Mouse (Mus musculus): ENCODE data around the gene Olfml2a. TPM values are rescaled to one million over a fixed set of nuclear protein-coding genes. Genes with fewer than 3 reads are reported as not detected.

Gene Olfml2a
- polyA plus RNA-seq, 1 experiment = not detected

GRCm38 (mm10) chr2:38923911-38924310, 7.9 kb upstream of the Olfml2a start:
- Histone ChIP-seq H3K4me3 (replicated peaks) (no peak overlapping the region), H3K9me3 (no peaks in the 10 kb centered on the region), H3K36me3 (replicated peaks; ENCODE audit: low read length) (no peaks in the 10 kb centered on the region), H3K27me3 (replicated peaks) (peaks cover 31% of the 10 kb centered on the region), H3K4me1 (peaks cover 18% of the 10 kb centered on the region)
- TF ChIP-seq GATA1 (IDR thresholded peaks at IDR 0.05; ENCODE audit: borderline replicate concordance, low read length) (no peak), FLI1 (IDR thresholded peaks at IDR 0.05; ENCODE audit: low read length) (no peak)

GRCm38 (mm10) chr2:38924571-38924970, 7.2 kb upstream of the Olfml2a start:
- no peaks in the 10 kb centered on the region for H3K9me3 ChIP-seq
- H3K4me3 ChIP-seq (replicated peaks) = no peak overlapping the region
- H3K4me1 ChIP-seq = peaks cover 18% of the 10 kb centered on the region
- H3K36me3 ChIP-seq (replicated peaks; ENCODE audit: low read length) = no peaks in the 10 kb centered on the region
- no peak for TF ChIP-seq FLI1 (IDR thresholded peaks at IDR 0.05; ENCODE audit: low read length)
- TF ChIP-seq GATA1 (IDR thresholded peaks at IDR 0.05; ENCODE audit: borderline replicate concordance, low read length) = no peak
- H3K27me3 ChIP-seq (replicated peaks) = peaks cover 35% of the 10 kb centered on the region

GRCm38 (mm10) chr2:38925171-38926080, 6.4 kb upstream of the Olfml2a start:
- Histone ChIP-seq H3K36me3 (replicated peaks; ENCODE audit: low read length) (no peaks in the 10 kb centered on the region), H3K27me3 (replicated peaks) (peaks cover 39% of the 10 kb centered on the region), H3K4me3 (replicated peaks) (peak overlapping the region; percentile 93), H3K4me1 (peaks cover 18% of the 10 kb centered on the region), H3K9me3 (no peaks in the 10 kb centered on the region)
- TF ChIP-seq GATA1 (IDR thresholded peaks at IDR 0.05; ENCODE audit: borderline replicate concordance, low read length) = no peak
- TF ChIP-seq FLI1 (IDR thresholded peaks at IDR 0.05; ENCODE audit: low read length) = no peak

- Histone ChIP-seq H3K4me1 (peaks cover 18% of the 10 kb centered on the region), H3K4me3 (replicated peaks) (peak overlapping the region; percentile 93), H3K27me3 (replicated peaks) (peaks cover 44% of the 10 kb centered on the region), H3K36me3 (replicated peaks; ENCODE audit: low read length) (no peaks in the 10 kb centered on the region), H3K9me3 (no peaks in the 10 kb centered on the region)
- TF ChIP-seq GATA1 (IDR thresholded peaks at IDR 0.05; ENCODE audit: borderline replicate concordance, low read length) (no peak), FLI1 (IDR thresholded peaks at IDR 0.05; ENCODE audit: low read length) (no peak)
Measured at GRCm38 (mm10) chr2:38926145-38926891, 5.5 kb upstream of the Olfml2a start.

- peaks cover 25% of the 10 kb centered on the region for H3K4me1 ChIP-seq
- no peaks in the 10 kb centered on the region for H3K9me3 ChIP-seq
- TF ChIP-seq FLI1 (IDR thresholded peaks at IDR 0.05; ENCODE audit: low read length) = no peak
- no peak for TF ChIP-seq GATA1 (IDR thresholded peaks at IDR 0.05; ENCODE audit: borderline replicate concordance, low read length)
- peaks cover 53% of the 10 kb centered on the region for H3K27me3 ChIP-seq (replicated peaks)
- peak within 1 kb of the TSS; percentile 93 for H3K4me3 ChIP-seq (replicated peaks)
- no peaks in the 10 kb centered on the region for H3K36me3 ChIP-seq (replicated peaks; ENCODE audit: low read length)
Measured at GRCm38 (mm10) chr2:38927115-38927979, 4.4 kb upstream of the Olfml2a start, which contains the start of gene Nr6a1. Gene Nr6a1, minus strand, starts transcription at chr2:38927688.

GRCm38 (mm10) chr2:38930269-38930668, 1.5 kb upstream of the Olfml2a start:
- Histone ChIP-seq H3K36me3 (replicated peaks; ENCODE audit: low read length) (no peaks in the 10 kb centered on the region), H3K9me3 (no peaks in the 10 kb centered on the region), H3K4me1 (peaks cover 19% of the 10 kb centered on the region), H3K27me3 (replicated peaks) (peaks cover 62% of the 10 kb centered on the region), H3K4me3 (replicated peaks) (no peak overlapping the region)
- TF ChIP-seq FLI1 (IDR thresholded peaks at IDR 0.05; ENCODE audit: low read length) (no peak), GATA1 (IDR thresholded peaks at IDR 0.05; ENCODE audit: borderline replicate concordance, low read length) (no peak)

- H3K36me3 ChIP-seq (replicated peaks; ENCODE audit: low read length) = no peaks in the 10 kb centered on the region
- peaks cover 8% of the 10 kb centered on the region for H3K4me1 ChIP-seq
- H3K4me3 ChIP-seq (replicated peaks) = no peak overlapping the region
- H3K27me3 ChIP-seq (replicated peaks) = peaks cover 65% of the 10 kb centered on the region
- H3K9me3 ChIP-seq = peaks cover 2% of the 10 kb centered on the region; the same call in 1 of the 2 replicates
- TF ChIP-seq GATA1 (IDR thresholded peaks at IDR 0.05; ENCODE audit: borderline replicate concordance, low read length) (no peak), FLI1 (IDR thresholded peaks at IDR 0.05; ENCODE audit: low read length) (no peak)
Measured at GRCm38 (mm10) chr2:38933931-38934330, 2.2 kb downstream of the Olfml2a start.

GRCm38 (mm10) chr2:38934936-38935335, 3.2 kb downstream of the Olfml2a start:
- Histone ChIP-seq H3K4me1 (peaks cover 8% of the 10 kb centered on the region), H3K9me3 (peaks cover 5% of the 10 kb centered on the region; the same call in 1 of the 2 replicates), H3K27me3 (replicated peaks) (peaks cover 61% of the 10 kb centered on the region), H3K4me3 (replicated peaks) (no peak overlapping the region), H3K36me3 (replicated peaks; ENCODE audit: low read length) (no peaks in the 10 kb centered on the region)
- no peak for TF ChIP-seq GATA1 (IDR thresholded peaks at IDR 0.05; ENCODE audit: borderline replicate concordance, low read length)
- no peak for TF ChIP-seq FLI1 (IDR thresholded peaks at IDR 0.05; ENCODE audit: low read length)
